Mouse (Mus musculus) gastrocnemius, adult 2 months (tissue): Measurements from ENCODE around the gene Cenpb. TPM values are rescaled to one million over a fixed set of nuclear protein-coding genes. Genes with fewer than 3 reads are reported as not detected.

ENCODE experiments used
- DNase-seq: peaks from one replicate; pipeline ENCODE4 v3.0.0; 2022
- H3K27ac ChIP-seq: fragments of 200-600 bp; 2 replicates; pipeline ENCODE4 v1.8.1; 2022; ENCODE audit warnings: mild to moderate bottlenecking
- H3K4me3 ChIP-seq: fragments of 200-600 bp; 2 replicates; pipeline ENCODE4 v1.8.1; 2022; ENCODE audit warnings: mild to moderate bottlenecking, moderate library complexity
- CTCF ChIP-seq: fragments of 200-600 bp; IDR thresholded peaks from 2 replicates; pipeline ENCODE4 v1.8.1; 2022; ENCODE audit warnings: antibody characterized with exemption, mild to moderate bottlenecking, moderate library complexity
- intact Hi-C: fragments of 180-260 bp; cut with DNase I; formaldehyde crosslinking; loops from one replicate; pipeline ENCODE4 v1.15.1; 2025
- total RNA-seq, 2 experiments: library from RNA; stranded (reverse); gene quantifications; 2 replicates each; pipeline ENCODE4 v1.2.3; 2021

The Cenpb gene
- total RNA-seq, 2 experiments from 2014 or later = 67.7 to 70.1 TPM

- DNase-seq = no peak
- peak overlapping the region; percentile 35; the same call in 1 of the 2 replicates for H3K27ac ChIP-seq
- no peak for TF ChIP-seq CTCF
- intact Hi-C loops = loop anchor here (5.0 kb wide), 1 partner anchor 37 kb away; no protein-coding TSS in a partner anchor
- H3K4me3 ChIP-seq = no peak overlapping the region
These were observed 4.5 kb downstream of the Cenpb start for GRCm38 (mm10) chr2:131175286-131175944.

- no peak for TF ChIP-seq CTCF
- H3K27ac ChIP-seq = peak overlapping the region; percentile 35; the same call in 1 of the 2 replicates
- intact Hi-C loops = loop anchor here (5.0 kb wide), 1 partner anchor 38 kb away; no protein-coding TSS in a partner anchor
- peak overlapping the region; percentile 75 for H3K4me3 ChIP-seq
- DNase-seq = peak; percentile 59
These were observed 5.2 kb downstream of the Cenpb start for GRCm38 (mm10) chr2:131174700-131175099.

- DNase-seq = no peak
- TF ChIP-seq CTCF = no peak
- intact Hi-C loops = no loop called here
- Histone ChIP-seq H3K4me3 (no peak overlapping the region), H3K27ac (no peak overlapping the region)
These were observed 7.5 kb downstream of the Cenpb start for GRCm38 (mm10) chr2:131172322-131172721.

- peak; percentile 44 for TF ChIP-seq CTCF
- DNase-seq = peak; percentile 83
- Histone ChIP-seq H3K4me3 (peak overlapping the region; percentile 69), H3K27ac (peak overlapping the region; percentile 46)
- intact Hi-C loops = no loop called here
These were observed 8.3 kb downstream of the Cenpb start for GRCm38 (mm10) chr2:131171401-131172104.

- Histone ChIP-seq H3K4me3 (peak overlapping the region; percentile 69), H3K27ac (peak overlapping the region; percentile 46)
- intact Hi-C loops = no loop called here
- DNase-seq = no peak
- no peak for TF ChIP-seq CTCF
These were observed 8.9 kb downstream of the Cenpb start for GRCm38 (mm10) chr2:131170936-131171335.

GRCm38 (mm10) chr2:131168914-131169313, 11.0 kb downstream of the Cenpb start:
- Histone ChIP-seq H3K4me3 (no peak overlapping the region), H3K27ac (no peak overlapping the region)
- DNase-seq = no peak
- intact Hi-C loops = no loop called here
- no peak for TF ChIP-seq CTCF

- no peak overlapping the region for H3K4me3 ChIP-seq
- intact Hi-C loops = no loop called here
- no peak overlapping the region for H3K27ac ChIP-seq
- TF ChIP-seq CTCF = no peak
- no peak for DNase-seq
These were observed 11.9 kb downstream of the Cenpb start for GRCm38 (mm10) chr2:131167984-131168383.

DNA sequence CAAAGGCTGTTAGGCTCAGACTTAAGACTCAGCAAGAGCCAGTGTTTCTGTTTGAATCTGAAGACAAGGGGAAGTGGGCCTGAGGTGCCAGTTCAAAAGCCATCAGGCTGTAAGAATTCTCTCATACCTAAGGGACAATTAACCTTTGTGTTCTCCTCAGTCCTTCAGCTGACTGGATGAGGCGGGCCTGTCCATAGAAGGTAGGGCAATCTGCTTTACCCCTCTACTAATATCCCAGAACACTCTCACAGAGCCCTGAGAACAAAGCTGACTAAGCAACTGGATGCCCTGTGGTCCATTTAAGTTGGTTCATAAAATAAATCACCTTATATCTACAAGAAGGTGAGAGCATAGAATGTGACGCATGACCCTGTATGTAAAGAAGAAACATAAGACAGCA, 13.7 kb downstream of the Cenpb start:
- no peak for DNase-seq
- intact Hi-C loops = no loop called here
- no peak overlapping the region for H3K27ac ChIP-seq
- no peak overlapping the region for H3K4me3 ChIP-seq
- no peak for TF ChIP-seq CTCF

- Histone ChIP-seq H3K27ac (no peak overlapping the region), H3K4me3 (no peak overlapping the region)
- no peak for DNase-seq
- intact Hi-C loops = loop anchor here (5.0 kb wide), 2 partner anchors 67 to 88 kb away; no protein-coding TSS in a partner anchor
- no peak for TF ChIP-seq CTCF
These were observed 15.9 kb downstream of the Cenpb start for GRCm38 (mm10) chr2:131163924-131164323.

GRCm38 (mm10) chr2:131160671-131161111, 19.2 kb downstream of the Cenpb start:
- H3K4me3 ChIP-seq = peak overlapping the region; percentile 90
- peak overlapping the region; percentile 97 for H3K27ac ChIP-seq
- TF ChIP-seq CTCF = peak; percentile 56
- intact Hi-C loops = loop anchor here (5.0 kb wide), 2 partner anchors 63 to 92 kb away; no protein-coding TSS in a partner anchor
- DNase-seq = peak; percentile 32

GRCm38 (mm10) chr2:131159938-131160581, 19.8 kb downstream of the Cenpb start, which contains the start of gene 1700037H04Rik:
Gene 1700037H04Rik, minus strand, starts transcription at chr2:131160081.
- peak; percentile 98 for DNase-seq
- no peak for TF ChIP-seq CTCF
- intact Hi-C loops = loop anchor here (5.0 kb wide), 2 partner anchors 63 to 92 kb away; no protein-coding TSS in a partner anchor

GRCm38 (mm10) chr2:131159491-131159910, 20.4 kb downstream of the Cenpb start:
- no peak for TF ChIP-seq CTCF
- intact Hi-C loops = no loop called here

More at GRCm38 (mm10) chr2:131159938-131160581, 19.8 kb downstream of the Cenpb start, which contains the start of gene 1700037H04Rik:
- H3K27ac ChIP-seq = peak within 1 kb of the TSS; percentile 97
- peak within 1 kb of the TSS; percentile 90 for H3K4me3 ChIP-seq

More at GRCm38 (mm10) chr2:131159491-131159910, 20.4 kb downstream of the Cenpb start:
- peak overlapping the region; percentile 97 for H3K27ac ChIP-seq
- DNase-seq = no peak
- peak overlapping the region; percentile 90 for H3K4me3 ChIP-seq
